Mouse (Mus musculus): ENCODE measurements around the gene Baz2b. TPM values are rescaled to one million over a fixed set of nuclear protein-coding genes. Genes with fewer than 3 reads are reported as not detected.

Gene Baz2b
- total and polyA plus RNA-seq, 2 experiments from 2014 or later = 40.6 to 71.7 TPM

DNA sequence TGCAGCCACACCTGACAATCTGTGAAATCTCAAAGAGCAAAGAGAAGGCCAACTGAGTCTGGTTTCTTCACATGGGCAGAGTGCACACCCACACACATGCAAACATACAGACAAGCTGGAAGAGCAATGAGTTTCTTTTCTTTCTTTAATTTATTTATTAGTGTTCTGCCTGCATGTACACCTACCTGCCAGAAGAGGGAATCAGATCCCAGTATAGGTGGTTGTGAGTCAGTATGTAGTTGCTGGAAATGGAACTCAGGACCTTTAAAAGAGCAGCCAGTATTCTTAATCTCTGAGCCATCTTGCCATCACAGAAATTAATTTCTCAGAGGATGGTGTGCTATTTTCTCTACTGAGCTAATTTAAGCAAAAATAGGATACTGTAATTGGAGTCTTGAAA is 164.7 kb downstream of the Baz2b start:
- Histone ChIP-seq H3K27me3 (ENCODE audit: insufficient read depth, low read length) (no peaks in the 10 kb centered on the region), H3K36me3 (ENCODE audit: insufficient read depth) (no peaks in the 10 kb centered on the region), H3K9ac (no peak overlapping the region), H3K4me2 (ENCODE audit: low read depth) (no peak overlapping the region), H3K4me3 (ENCODE audit: low read depth, low read length) (no peak overlapping the region), H3K27ac (ENCODE audit: low read depth, low read length) (no peak overlapping the region), H3K4me1 (ENCODE audit: insufficient read depth) (no peaks in the 10 kb centered on the region), H3K9me3 (ENCODE audit: low read length) (no peaks in the 10 kb centered on the region)
- ATAC-seq (no peak), DNase-seq (no peak)
- TF ChIP-seq CTCF (IDR thresholded peaks at IDR 0.05; ENCODE audit: low read depth) = peak; percentile 23; the same call in 1 of the 2 replicates

DNA sequence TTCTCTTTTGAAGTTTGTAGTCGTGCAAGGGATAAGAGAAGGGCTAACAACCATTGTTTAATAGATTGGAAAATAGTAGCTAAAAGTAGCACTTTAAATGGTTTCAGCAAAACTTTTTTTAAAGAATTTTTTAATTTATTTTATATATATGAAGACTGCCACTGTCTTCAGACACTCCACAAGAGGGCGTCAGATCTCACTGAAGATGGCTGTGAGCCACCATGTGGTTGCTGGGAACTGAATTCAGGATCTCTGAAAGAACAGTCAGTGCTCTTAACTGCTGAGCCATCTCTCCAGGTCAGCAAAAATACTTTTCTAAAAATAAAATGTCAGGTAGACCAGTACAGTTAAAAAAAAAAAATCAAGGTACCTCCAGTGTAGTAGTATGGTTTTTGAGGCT is 165.1 kb downstream of the Baz2b start:
- H3K27ac ChIP-seq (ENCODE audit: low read depth, low read length) = no peak overlapping the region
- no peaks in the 10 kb centered on the region for H3K36me3 ChIP-seq (ENCODE audit: insufficient read depth)
- no peaks in the 10 kb centered on the region for H3K9me3 ChIP-seq (ENCODE audit: low read length)
- no peak overlapping the region for H3K9ac ChIP-seq
- ATAC-seq (no peak), DNase-seq (no peak)
- H3K4me1 ChIP-seq (ENCODE audit: insufficient read depth) = no peaks in the 10 kb centered on the region
- no peaks in the 10 kb centered on the region for H3K27me3 ChIP-seq (ENCODE audit: insufficient read depth, low read length)
- WGBS = 70% methylated on average over 2 of the region's 2 CpGs
- H3K4me2 ChIP-seq (ENCODE audit: low read depth) = no peak overlapping the region
- TF ChIP-seq CTCF (IDR thresholded peaks at IDR 0.05; ENCODE audit: low read depth) = no peak; the same call in 1 of the 2 replicates
- no peak overlapping the region for H3K4me3 ChIP-seq (ENCODE audit: low read depth, low read length)

DNA sequence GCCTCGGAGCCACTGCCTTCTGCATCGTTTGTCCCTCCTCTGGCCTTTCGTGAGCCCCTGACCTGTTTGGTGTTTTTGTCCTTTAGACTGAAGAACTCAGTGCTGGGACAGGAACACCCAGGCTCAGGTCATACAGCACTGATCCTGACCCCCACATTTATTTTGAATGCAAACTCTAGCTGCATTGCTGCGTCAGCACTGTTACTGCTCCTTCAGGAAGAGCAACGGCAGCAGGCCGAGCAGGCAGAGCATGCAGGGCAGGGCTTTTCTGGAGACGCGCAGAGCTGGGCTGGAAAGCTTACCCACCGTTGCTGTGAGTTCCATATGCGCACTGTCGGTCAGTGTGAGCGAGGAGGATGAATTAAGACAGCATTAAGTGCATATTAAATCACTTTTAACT is 166.9 kb downstream of the Baz2b start:
- no peak overlapping the region for H3K27ac ChIP-seq (ENCODE audit: low read depth, low read length)
- ATAC-seq = no peak
- H3K4me1 ChIP-seq (ENCODE audit: insufficient read depth) = no peaks in the 10 kb centered on the region
- no peak for DNase-seq
- no peak overlapping the region for H3K4me2 ChIP-seq (ENCODE audit: low read depth)
- H3K4me3 ChIP-seq (ENCODE audit: low read depth, low read length) = no peak overlapping the region
- H3K9me3 ChIP-seq (ENCODE audit: low read length) = no peaks in the 10 kb centered on the region
- H3K9ac ChIP-seq = no peak overlapping the region
- TF ChIP-seq CTCF (IDR thresholded peaks at IDR 0.05; ENCODE audit: low read depth) = no peak
- H3K36me3 ChIP-seq (ENCODE audit: insufficient read depth) = no peaks in the 10 kb centered on the region
- WGBS = 65% methylated on average over 12 of the region's 12 CpGs
- no peaks in the 10 kb centered on the region for H3K27me3 ChIP-seq (ENCODE audit: insufficient read depth, low read length)

DNA sequence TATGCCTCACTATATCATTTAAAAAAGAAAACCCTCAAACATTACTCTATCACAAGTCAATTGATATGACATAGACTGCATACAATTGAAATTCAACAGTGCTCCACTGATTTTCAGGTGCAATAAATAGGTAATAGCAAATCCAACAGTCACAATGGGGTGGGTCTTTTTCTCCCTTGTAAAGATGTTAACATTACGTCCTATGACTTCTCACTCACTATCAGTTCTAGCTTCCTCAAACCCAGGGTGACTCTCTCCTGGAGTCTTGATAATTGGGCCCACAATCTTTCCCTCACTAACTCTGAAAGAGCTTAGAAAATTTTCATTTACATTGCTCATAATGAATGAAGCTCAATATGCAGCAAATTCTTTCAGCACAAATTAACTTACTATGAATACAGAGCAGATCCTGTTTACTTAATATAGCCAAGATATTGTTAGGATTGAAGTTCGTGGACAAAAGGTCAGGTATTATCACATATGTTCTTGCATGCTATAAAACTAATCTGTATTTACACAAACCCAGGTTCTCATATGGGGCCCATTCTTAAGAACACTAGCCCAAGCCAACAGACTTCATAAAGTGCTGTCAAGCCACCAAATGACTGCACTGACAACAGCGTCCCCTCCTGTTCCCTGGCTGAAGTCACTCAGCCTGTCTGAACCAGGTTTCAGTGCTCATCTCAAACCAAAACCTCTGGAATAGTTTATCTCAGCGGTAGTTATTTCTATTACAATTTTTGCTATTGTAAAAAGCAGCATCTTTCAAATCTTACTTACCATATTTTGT is 168.0 kb downstream of the Baz2b start:
- no peak overlapping the region for H3K27ac ChIP-seq (ENCODE audit: low read depth, low read length)
- no peak overlapping the region for H3K9ac ChIP-seq
- ATAC-seq (no peak), DNase-seq (no peak)
- H3K36me3 ChIP-seq (ENCODE audit: insufficient read depth) = no peaks in the 10 kb centered on the region
- no peak overlapping the region for H3K4me2 ChIP-seq (ENCODE audit: low read depth)
- WGBS = 87% methylated on average over 4 of the region's 4 CpGs
- no peak overlapping the region for H3K4me3 ChIP-seq (ENCODE audit: low read depth, low read length)
- no peaks in the 10 kb centered on the region for H3K27me3 ChIP-seq (ENCODE audit: insufficient read depth, low read length)
- no peaks in the 10 kb centered on the region for H3K9me3 ChIP-seq (ENCODE audit: low read length)
- no peak for TF ChIP-seq CTCF (IDR thresholded peaks at IDR 0.05; ENCODE audit: low read depth)
- H3K4me1 ChIP-seq (ENCODE audit: insufficient read depth) = peaks cover 7% of the 10 kb centered on the region; the same call in 1 of the 2 replicates

DNA sequence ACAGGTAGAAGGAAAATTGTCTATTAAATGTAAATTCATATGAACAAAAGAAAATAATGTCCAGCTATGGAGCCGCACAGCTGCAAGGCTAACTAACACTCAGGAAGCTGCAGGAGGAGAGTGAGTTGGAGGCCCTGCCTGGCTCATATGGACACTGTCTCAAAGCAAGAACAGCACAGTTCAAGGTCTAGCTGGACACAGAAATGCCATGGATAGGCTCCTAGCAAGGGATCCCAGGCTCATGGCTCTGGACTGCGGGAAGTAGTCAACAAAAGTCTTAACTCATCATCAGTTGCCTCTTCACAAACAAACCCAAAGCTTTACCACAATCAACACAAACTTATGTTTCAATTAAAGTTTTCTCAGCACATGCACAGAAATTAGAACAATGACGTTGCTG is 169.5 kb downstream of the Baz2b start:
- H3K36me3 ChIP-seq (ENCODE audit: insufficient read depth) = no peaks in the 10 kb centered on the region
- peaks cover 7% of the 10 kb centered on the region; the same call in 1 of the 2 replicates for H3K4me1 ChIP-seq (ENCODE audit: insufficient read depth)
- 90% methylated on average over 3 of the region's 3 CpGs for WGBS
- TF ChIP-seq CTCF (IDR thresholded peaks at IDR 0.05; ENCODE audit: low read depth) = no peak
- ATAC-seq = no peak
- no peaks in the 10 kb centered on the region for H3K9me3 ChIP-seq (ENCODE audit: low read length)
- H3K4me3 ChIP-seq (ENCODE audit: low read depth, low read length) = no peak overlapping the region
- H3K27ac ChIP-seq (ENCODE audit: low read depth, low read length) = no peak overlapping the region
- H3K9ac ChIP-seq = no peak overlapping the region
- H3K27me3 ChIP-seq (ENCODE audit: insufficient read depth, low read length) = no peaks in the 10 kb centered on the region
- no peak for DNase-seq
- H3K4me2 ChIP-seq (ENCODE audit: low read depth) = no peak overlapping the region

DNA sequence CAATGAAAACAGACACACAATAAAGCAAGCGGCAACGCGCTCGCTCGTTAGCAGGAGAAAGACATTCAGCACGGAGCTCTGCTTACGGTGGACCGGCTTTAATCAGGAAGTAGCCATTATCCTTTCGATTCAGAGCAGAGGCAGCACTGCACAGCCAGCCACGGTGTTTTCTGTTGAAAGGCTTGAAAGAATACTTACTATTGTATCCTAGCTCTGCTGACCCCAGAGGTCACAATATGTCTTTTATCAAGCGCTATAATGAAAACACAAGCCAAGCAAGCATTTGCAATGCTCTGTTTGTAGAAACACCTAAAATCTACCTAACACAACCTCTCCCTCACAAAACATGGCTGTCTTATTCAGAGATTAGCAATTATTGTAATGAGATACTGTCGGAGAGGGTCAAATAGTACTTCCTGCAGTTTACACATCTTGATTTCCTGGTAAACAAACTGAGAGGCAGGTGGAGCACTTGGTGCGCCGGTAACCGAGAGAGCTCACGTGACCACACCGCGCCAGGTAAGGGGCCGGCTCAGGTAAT is 172.6 kb downstream of the Baz2b start:
- WGBS = 3% methylated on average over 19 of the region's 19 CpGs
- Histone ChIP-seq H3K27ac (ENCODE audit: low read depth, low read length) (peak overlapping the region; percentile 59; the same call in 1 of the 2 replicates), H3K36me3 (ENCODE audit: insufficient read depth) (no peaks in the 10 kb centered on the region), H3K4me3 (ENCODE audit: low read depth, low read length) (peak overlapping the region; percentile 43), H3K4me1 (ENCODE audit: insufficient read depth) (peaks cover 7% of the 10 kb centered on the region; the same call in 1 of the 2 replicates), H3K9ac (peak overlapping the region; percentile 51), H3K27me3 (ENCODE audit: insufficient read depth, low read length) (no peaks in the 10 kb centered on the region), H3K4me2 (ENCODE audit: low read depth) (peak overlapping the region; percentile 71), H3K9me3 (ENCODE audit: low read length) (no peaks in the 10 kb centered on the region)
- DNase-seq (peak; percentile 71), ATAC-seq (peak; percentile 67)
- no peak for TF ChIP-seq CTCF (IDR thresholded peaks at IDR 0.05; ENCODE audit: low read depth)

DNA sequence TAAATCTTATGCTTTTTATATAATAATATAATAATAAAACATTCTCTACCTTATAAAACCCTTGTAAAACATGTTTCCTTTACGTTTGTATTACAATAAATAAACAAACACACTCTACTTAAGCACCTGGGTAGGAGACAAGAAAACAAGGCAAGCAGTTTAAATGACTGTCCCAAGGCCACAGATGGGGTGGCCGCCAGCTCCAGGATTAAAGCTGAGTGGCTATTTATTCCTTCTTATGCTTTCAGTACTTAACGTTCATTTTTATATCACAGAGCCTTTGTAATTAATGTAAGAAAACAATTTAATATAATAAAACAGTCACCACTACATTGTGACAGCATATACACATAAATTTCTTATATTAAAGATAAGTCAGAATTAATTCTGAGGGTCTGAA is 173.3 kb downstream of the Baz2b start:
- TF ChIP-seq CTCF (IDR thresholded peaks at IDR 0.05; ENCODE audit: low read depth) = no peak
- DNase-seq (no peak), ATAC-seq (no peak)
- WGBS = 49% methylated on average over 3 of the region's 3 CpGs
- no peak overlapping the region for H3K27ac ChIP-seq (ENCODE audit: low read depth, low read length)
- no peak overlapping the region for H3K9ac ChIP-seq
- H3K27me3 ChIP-seq (ENCODE audit: insufficient read depth, low read length) = no peaks in the 10 kb centered on the region
- peak overlapping the region; percentile 43; the same call in 1 of the 2 replicates for H3K4me3 ChIP-seq (ENCODE audit: low read depth, low read length)
- H3K9me3 ChIP-seq (ENCODE audit: low read length) = no peaks in the 10 kb centered on the region
- no peaks in the 10 kb centered on the region for H3K36me3 ChIP-seq (ENCODE audit: insufficient read depth)
- H3K4me1 ChIP-seq (ENCODE audit: insufficient read depth) = peaks cover 7% of the 10 kb centered on the region; the same call in 1 of the 2 replicates
- H3K4me2 ChIP-seq (ENCODE audit: low read depth) = peak overlapping the region; percentile 71; the same call in 1 of the 2 replicates
